Mouse (Mus musculus) hindbrain, embryonic 16.5 days (tissue): ENCODE measurements around the gene Pak1. TPM values are rescaled to one million over a fixed set of nuclear protein-coding genes. Genes with fewer than 3 reads are reported as not detected.

Source experiments
- ATAC-seq: fragments of 200-750 bp; cut with Nextera tagmentation; 2 replicates; pipeline ENCODE4 v1.8.0; 2017; ENCODE audit warnings: moderate TSS enrichment, moderate library complexity
- H3K27ac ChIP-seq: fragments of 300-500 bp; sonication (generic); 2 replicates; pipeline ENCODE4 v1.5.1; 2014; ENCODE audit warnings: low read depth, mild to moderate bottlenecking, control low read depth, low read length, moderate library complexity
- H3K27me3 ChIP-seq: fragments of 300-500 bp; sonication (generic); replicated peaks from 2 replicates; pipeline ENCODE4 v1.6.1; 2014; ENCODE audit warnings: low read length; ENCODE audit not compliant: control insufficient read depth, insufficient read depth
- H3K36me3 ChIP-seq: fragments of 300-500 bp; sonication (generic); 2 replicates; pipeline ENCODE4 v1.6.1; 2014; ENCODE audit warnings: mild to moderate bottlenecking, low read length, moderate library complexity, mixed read lengths; ENCODE audit not compliant: control insufficient read depth, insufficient read depth
- H3K4me1 ChIP-seq: fragments of 300-500 bp; sonication (generic); 2 replicates; pipeline ENCODE4 v1.6.1; 2014; ENCODE audit warnings: low read depth, low read length; ENCODE audit not compliant: control insufficient read depth, insufficient read depth
- H3K4me2 ChIP-seq: fragments of 300-500 bp; sonication (generic); 2 replicates; pipeline ENCODE4 v1.6.1; 2014; ENCODE audit warnings: mild to moderate bottlenecking, low read length, control low read depth, moderate library complexity
- H3K4me3 ChIP-seq: fragments of 300-500 bp; sonication (generic); 2 replicates; pipeline ENCODE4 v1.5.1; 2014; ENCODE audit warnings: mild to moderate bottlenecking, low read length, control low read depth, moderate library complexity
- H3K9ac ChIP-seq: fragments of 300-500 bp; sonication (generic); 2 replicates; pipeline ENCODE4 v1.6.1; 2014; ENCODE audit warnings: low read depth, mild to moderate bottlenecking, control low read depth, low read length, moderate library complexity
- H3K9me3 ChIP-seq: fragments of 300-500 bp; sonication (generic); 2 replicates; pipeline ENCODE4 v1.6.1; 2014; ENCODE audit warnings: mild to moderate bottlenecking, low read length, moderate library complexity; ENCODE audit not compliant: control insufficient read depth
- WGBS: fragments of 180-500 bp; shearing (Covaris S2); extraction: QIAGEN DNeasy Blood & Tissue Kit; methylation state at CpG from one replicate; pipeline ENCODE4 v1.1.7; 2014; 5-methylcytosine and 5-hydroxymethylcytosine counted together
- polyA plus RNA-seq: library from polyadenylated mRNA; unstranded; fragments of >200 nt; fragmentation: Nextera tagmentation; extraction: Ambion mirVana; gene quantifications from 2 replicates; pipeline ENCODE4 v1.2.1, GENCODE M21; 2015

The Pak1 gene
- polyA plus RNA-seq, 1 experiment from 2014 or later = 131 TPM

DNA sequence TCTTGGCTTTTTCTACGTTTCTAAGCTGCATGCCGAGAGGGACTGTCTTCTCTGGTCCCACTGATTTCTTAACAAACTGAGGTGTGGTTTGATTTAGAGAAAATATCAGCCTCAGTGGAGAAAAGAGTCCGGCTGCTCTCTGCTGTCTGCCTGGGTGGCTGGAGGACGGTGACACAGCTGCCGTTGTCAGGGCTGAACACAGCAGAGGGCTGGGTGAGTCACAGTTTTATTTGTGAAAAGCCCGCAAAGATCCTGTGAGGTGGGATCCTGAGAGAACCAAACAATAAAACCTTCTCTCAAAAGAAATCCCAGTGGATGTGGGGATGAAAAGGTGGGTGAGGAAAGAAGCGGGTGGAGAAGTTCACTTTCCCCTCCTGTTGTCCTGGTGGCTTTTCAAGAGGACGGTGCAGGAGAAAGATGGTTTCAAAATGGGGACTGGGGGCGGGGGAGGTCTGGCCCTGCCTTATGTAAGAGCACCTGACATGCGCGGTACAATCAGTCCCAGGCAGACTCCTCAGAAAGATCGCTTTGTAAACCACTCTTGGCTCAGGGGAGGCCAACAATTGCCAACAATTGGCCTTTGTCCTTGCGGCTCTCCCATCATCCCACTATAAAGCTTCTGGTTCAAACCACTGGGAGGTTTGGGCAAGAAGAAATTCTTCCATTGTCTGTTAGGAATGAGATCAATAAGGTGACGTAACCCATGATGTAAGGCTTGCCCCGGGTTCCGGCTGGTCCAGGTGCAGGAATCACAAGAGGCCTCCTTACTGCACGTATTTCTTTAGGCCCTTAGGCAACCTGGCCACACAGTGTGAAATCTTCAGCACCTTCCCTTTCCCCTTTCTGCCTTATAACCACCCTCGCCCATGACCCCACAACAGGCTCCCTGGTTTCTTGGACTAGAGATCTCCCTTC is 31.1 kb upstream of the Pak1 start:
- H3K4me1 ChIP-seq = peaks cover 4% of the 10 kb centered on the region; the same call in 1 of the 2 replicates

DNA sequence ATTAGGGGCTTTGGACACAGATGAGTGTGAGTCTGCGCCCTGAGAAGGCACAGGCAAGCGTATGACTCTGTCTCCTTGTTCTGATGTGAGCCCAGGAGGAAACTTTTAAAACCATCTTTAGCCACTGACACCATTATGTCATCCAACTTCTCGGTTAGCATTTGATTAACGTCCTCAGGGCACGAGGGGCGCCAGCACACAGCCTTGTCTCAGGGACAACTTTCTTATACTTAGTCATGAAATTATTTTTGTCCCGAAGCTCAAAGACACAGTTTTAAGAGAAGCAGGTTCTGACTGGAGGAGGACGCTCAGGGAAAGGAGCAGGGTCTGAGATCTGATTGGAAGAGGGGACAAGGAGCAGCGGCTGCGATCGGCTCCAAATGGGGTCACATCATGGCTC is 23.8 kb upstream of the Pak1 start:
- no peaks in the 10 kb centered on the region for H3K36me3 ChIP-seq
- H3K9me3 ChIP-seq = no peaks in the 10 kb centered on the region
- no peaks in the 10 kb centered on the region for H3K4me1 ChIP-seq
- H3K9ac ChIP-seq = no peak overlapping the region
- no peak overlapping the region for H3K27ac ChIP-seq
- H3K4me2 ChIP-seq = no peak overlapping the region
- no peaks in the 10 kb centered on the region for H3K27me3 ChIP-seq
- no peak overlapping the region for H3K4me3 ChIP-seq
- ATAC-seq = no peak
- WGBS = 84% methylated on average over 11 of the region's 11 CpGs

More for the DNA sequence above, 31.1 kb upstream of the Pak1 start:
- Histone ChIP-seq H3K27ac (peak overlapping the region; percentile 30; the same call in 1 of the 2 replicates), H3K27me3 (no peaks in the 10 kb centered on the region), H3K4me2 (peak overlapping the region; percentile 53), H3K4me3 (peak overlapping the region; percentile 17; the same call in 1 of the 2 replicates), H3K9ac (peak overlapping the region; percentile 47), H3K9me3 (no peaks in the 10 kb centered on the region), H3K36me3 (no peaks in the 10 kb centered on the region)
- peak; percentile 94 for ATAC-seq
- WGBS = 24% methylated on average over 18 of the region's 18 CpGs

DNA sequence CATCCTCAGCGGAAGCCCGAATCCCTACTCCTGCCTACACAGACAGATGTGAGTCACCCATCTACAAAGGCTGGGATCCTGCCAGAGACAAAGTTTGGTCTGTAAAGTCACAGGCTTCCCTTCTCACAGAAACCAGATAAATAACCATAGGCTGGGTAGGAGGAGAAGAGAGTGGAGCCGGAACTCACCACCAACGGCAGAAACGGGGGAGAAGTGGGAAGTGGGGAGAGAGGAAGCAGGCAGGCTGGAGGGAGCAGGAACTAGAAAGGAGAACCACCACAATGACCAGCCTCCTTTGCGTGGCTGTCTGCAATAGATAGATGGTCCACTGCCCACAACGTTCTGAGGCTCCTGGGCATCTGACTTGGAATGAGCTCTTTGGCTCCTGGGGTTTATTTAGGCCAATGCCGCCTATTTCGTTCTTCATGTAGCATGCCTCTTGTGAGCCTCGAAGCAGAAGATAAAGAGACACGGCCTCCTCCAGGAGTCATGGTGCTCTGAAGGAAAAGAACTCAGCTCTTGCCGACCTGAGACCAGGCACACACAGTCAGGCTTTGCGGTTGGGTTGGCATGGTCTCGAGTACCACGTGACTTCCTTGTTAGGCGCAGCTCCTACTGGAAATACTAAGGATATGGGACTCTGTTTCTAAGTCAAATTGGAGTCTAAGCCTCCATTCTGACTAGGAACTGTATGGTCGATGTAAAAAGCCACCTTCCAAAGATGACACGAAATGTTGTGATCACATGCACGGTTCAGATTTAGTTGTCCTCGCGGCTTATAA is 23.0 kb upstream of the Pak1 start:
- Histone ChIP-seq H3K4me3 (no peak overlapping the region), H3K27me3 (no peaks in the 10 kb centered on the region), H3K9me3 (no peaks in the 10 kb centered on the region), H3K27ac (no peak overlapping the region), H3K4me2 (no peak overlapping the region), H3K9ac (no peak overlapping the region), H3K36me3 (no peaks in the 10 kb centered on the region), H3K4me1 (no peaks in the 10 kb centered on the region)
- WGBS = 87% methylated on average over 21 of the region's 21 CpGs
- ATAC-seq = no peak

DNA sequence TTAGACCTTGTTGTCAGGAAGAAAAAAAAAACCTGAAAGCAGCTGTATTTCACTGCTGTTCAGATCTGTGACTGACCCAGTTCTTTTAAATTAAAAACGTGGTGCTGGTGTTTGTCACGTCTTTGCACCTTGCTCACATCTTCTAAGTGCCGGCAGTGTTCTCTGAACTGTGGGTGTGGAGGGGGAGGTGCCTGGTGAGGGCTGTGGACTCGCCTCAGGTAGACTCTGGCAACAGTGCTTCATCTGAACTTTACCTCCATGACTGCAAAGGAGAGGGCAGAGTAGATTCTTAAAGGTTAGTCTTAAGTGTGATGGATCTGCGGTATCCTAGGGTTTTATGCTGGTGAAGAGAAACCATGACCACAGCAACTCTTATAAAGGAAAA is 22.4 kb upstream of the Pak1 start:
- Histone ChIP-seq H3K9ac (no peak overlapping the region), H3K4me3 (no peak overlapping the region), H3K9me3 (no peaks in the 10 kb centered on the region), H3K27ac (no peak overlapping the region), H3K27me3 (no peaks in the 10 kb centered on the region), H3K36me3 (no peaks in the 10 kb centered on the region), H3K4me1 (no peaks in the 10 kb centered on the region), H3K4me2 (no peak overlapping the region)
- 82% methylated on average over 5 of the region's 5 CpGs for WGBS
- no peak for ATAC-seq

DNA sequence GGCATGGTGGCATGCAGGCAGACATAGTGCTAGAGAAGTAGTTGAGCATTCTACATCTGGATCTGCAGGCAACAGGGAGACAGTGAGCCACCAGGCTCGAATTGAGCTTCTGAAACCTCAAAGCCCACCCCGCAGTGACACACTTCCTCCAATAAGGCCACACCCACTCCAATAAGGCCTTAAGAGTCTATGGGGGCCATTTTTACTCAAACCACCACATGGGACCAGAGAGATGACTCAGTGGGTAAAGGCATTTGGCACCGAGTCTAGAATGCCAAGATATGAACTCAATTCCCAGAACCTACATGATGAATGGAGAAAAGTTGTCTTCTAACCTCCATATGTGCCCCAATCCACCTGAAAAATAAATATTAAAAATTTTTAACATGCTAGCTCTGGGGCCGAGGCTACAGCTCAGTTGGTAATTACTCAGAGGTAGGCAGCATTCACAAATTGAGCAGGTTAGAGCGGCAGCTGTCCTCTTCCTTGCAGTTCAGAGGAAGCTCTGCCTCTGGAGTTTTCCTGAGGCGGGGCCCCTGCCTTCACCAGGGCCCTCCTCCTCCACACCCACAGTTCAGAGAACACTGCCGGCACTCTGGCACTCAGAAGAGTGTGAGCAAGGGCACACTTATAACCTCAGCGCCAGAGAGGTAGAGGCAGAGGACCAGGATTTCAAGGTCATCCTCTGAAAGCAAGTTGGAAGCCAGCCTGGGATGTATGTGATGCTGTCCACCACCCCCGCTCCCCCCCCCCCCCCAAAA is 21.8 kb upstream of the Pak1 start:
- H3K9ac ChIP-seq = no peak overlapping the region
- no peak for ATAC-seq
- WGBS = 78% methylated on average over 9 of the region's 9 CpGs

DNA sequence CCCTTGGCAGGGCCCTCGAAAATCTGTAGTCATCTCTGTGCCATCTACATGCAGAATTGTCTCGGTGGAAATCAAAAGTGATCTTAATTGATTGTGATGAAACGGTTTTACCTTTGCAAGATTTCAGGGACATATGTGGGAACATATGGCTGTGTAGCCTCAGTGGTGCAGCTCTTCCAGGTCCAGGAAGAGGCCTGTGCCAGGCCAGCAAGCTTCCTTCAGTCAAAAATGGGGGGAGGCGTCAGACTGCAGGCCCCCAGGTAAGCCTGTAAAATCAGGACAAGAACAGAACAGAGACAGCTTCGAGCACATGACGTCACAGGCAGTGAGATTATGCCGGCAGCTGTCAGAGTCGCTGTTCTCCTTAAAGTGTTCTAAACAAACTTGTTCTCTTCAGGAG is 20.5 kb upstream of the Pak1 start:
- H3K36me3 ChIP-seq = no peaks in the 10 kb centered on the region
- no peaks in the 10 kb centered on the region for H3K9me3 ChIP-seq
- 73% methylated on average over 8 of the region's 8 CpGs for WGBS
- no peak overlapping the region for H3K9ac ChIP-seq
- H3K4me2 ChIP-seq = no peak overlapping the region
- H3K4me1 ChIP-seq = no peaks in the 10 kb centered on the region
- H3K4me3 ChIP-seq = no peak overlapping the region
- no peak for ATAC-seq
- H3K27me3 ChIP-seq = no peaks in the 10 kb centered on the region
- H3K27ac ChIP-seq = no peak overlapping the region

More for the DNA sequence above, 21.8 kb upstream of the Pak1 start:
- Histone ChIP-seq H3K4me2 (no peak overlapping the region), H3K27me3 (no peaks in the 10 kb centered on the region), H3K9me3 (no peaks in the 10 kb centered on the region), H3K27ac (no peak overlapping the region), H3K36me3 (no peaks in the 10 kb centered on the region), H3K4me3 (no peak overlapping the region), H3K4me1 (no peaks in the 10 kb centered on the region)

DNA sequence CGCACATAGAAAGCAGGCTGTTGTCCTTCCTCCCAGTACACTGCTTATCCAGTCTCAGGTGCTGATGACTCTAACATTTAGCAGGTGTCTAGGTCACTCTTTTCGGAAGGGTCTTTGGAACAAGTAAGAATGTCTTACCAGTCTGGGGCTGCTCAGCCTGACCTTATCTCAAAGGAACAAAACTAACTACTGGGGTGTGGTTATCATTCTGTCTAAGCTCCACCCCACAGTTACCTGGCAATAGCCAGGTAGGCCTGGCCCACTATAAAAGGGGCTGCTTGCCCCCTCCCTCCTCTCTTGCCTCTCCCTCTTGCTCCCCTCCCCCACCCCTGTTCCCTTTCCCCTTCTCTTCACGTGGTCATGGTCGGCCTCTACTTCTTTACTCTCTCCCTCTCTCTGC is 19.3 kb upstream of the Pak1 start:
- Histone ChIP-seq H3K36me3 (no peaks in the 10 kb centered on the region), H3K9ac (no peak overlapping the region), H3K9me3 (no peaks in the 10 kb centered on the region), H3K4me3 (no peak overlapping the region), H3K4me2 (no peak overlapping the region), H3K27me3 (no peaks in the 10 kb centered on the region), H3K4me1 (no peaks in the 10 kb centered on the region), H3K27ac (no peak overlapping the region)
- WGBS = 84% methylated on average over 4 of the region's 4 CpGs
- no peak for ATAC-seq

DNA sequence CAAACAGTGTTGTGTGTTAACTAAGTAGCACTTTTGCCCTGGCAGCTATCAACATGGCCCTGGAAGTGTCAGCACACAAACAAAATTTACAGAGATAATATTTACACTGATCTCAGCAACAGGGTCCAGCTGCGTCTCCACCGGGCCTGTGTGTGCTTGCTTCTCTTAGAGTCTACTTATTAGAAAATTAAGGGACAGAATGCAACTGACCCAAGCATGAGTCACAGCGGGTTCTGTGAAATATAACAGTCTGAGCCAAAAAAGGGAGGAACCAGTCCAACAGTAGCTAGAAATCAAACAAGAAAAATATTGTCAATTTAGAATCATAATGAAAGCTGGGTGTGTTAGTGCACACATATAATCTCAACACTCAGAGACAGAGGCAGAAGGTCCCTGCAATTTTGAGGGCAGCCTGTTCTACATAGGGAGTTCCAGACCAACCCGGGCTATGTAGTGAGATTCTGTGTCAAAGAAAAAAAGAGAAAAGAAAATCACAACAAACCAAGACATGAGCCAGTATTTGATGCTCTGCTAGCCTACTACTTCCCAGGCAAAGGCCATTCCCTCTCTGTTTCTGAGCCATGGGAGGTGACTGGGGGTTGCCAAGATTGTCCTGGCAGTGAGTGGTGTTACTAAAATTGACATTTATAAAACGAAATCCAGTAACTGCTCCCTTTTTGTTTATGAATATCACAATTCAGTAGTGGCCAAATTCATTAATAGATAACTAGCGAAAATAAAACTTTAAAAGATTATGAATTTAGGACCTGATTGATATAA is 17.3 kb upstream of the Pak1 start:
- Histone ChIP-seq H3K27ac (no peak overlapping the region), H3K9ac (no peak overlapping the region), H3K4me1 (no peaks in the 10 kb centered on the region), H3K9me3 (no peaks in the 10 kb centered on the region), H3K4me2 (no peak overlapping the region), H3K4me3 (no peak overlapping the region), H3K27me3 (no peaks in the 10 kb centered on the region), H3K36me3 (no peaks in the 10 kb centered on the region)
- ATAC-seq = no peak
- WGBS = 91% methylated on average over 6 of the region's 6 CpGs
